Mouse (Mus musculus) forebrain, embryonic 14.5 days (tissue): ENCODE measurements around the gene Clstn3. TPM values are rescaled to one million over a fixed set of nuclear protein-coding genes. Genes with fewer than 3 reads are reported as not detected.
A peak's percentile ranks its signal among the peaks of the same experiment; 100 is the strongest.
"Not testable (repeated sequence)": the region's sequence is repeated elsewhere in the genome, so short reads cannot be mapped to it uniquely, and the experiment has no call there.

Experiments
- ATAC-seq: fragments of 200-750 bp; cut with Nextera tagmentation; 2 replicates; pipeline ENCODE4 v1.8.0; 2017; ENCODE audit warnings: mild to moderate bottlenecking, moderate library complexity
- DNase-seq: peaks from one replicate; pipeline ENCODE4 v3.0.0-alpha.2; 2015; ENCODE audit warnings: low spot score
- H3K27ac ChIP-seq: fragments of 300-500 bp; sonication (generic); 2 replicates; pipeline ENCODE4 v1.5.1; 2014; ENCODE audit warnings: low read depth, mild to moderate bottlenecking, control low read depth, low read length, moderate library complexity
- H3K27me3 ChIP-seq: fragments of 300-500 bp; sonication (generic); replicated peaks from 2 replicates; pipeline ENCODE4 v1.6.1; 2014; ENCODE audit warnings: low read length, control low read depth, mixed read lengths; ENCODE audit not compliant: control insufficient read depth, insufficient read depth
- H3K36me3 ChIP-seq: fragments of 300-500 bp; sonication (generic); 2 replicates; pipeline ENCODE4 v1.6.1; 2014; ENCODE audit warnings: low read length, control low read depth; ENCODE audit not compliant: control insufficient read depth, insufficient read depth
- H3K4me1 ChIP-seq: fragments of 300-500 bp; sonication (generic); 2 replicates; pipeline ENCODE4 v1.6.1; 2014; ENCODE audit warnings: antibody characterized with exemption, low read length, control low read depth; ENCODE audit not compliant: control insufficient read depth, insufficient read depth
- H3K4me2 ChIP-seq: fragments of 300-500 bp; sonication (generic); 2 replicates; pipeline ENCODE4 v1.6.1; 2014; ENCODE audit warnings: mild to moderate bottlenecking, control low read depth, low read length
- H3K4me3 ChIP-seq: fragments of 300-500 bp; sonication (generic); 2 replicates; pipeline ENCODE4 v1.5.1; 2014; ENCODE audit warnings: low read depth, low read length, control low read depth
- H3K9ac ChIP-seq: fragments of 300-500 bp; sonication (generic); 2 replicates; pipeline ENCODE4 v1.6.1; 2014; ENCODE audit warnings: mild to moderate bottlenecking, low read length, control low read depth, moderate library complexity
- H3K9me3 ChIP-seq: fragments of 300-500 bp; sonication (generic); replicated peaks from 2 replicates; pipeline ENCODE4 v1.6.1; 2016; ENCODE audit warnings: low read length, control low read depth, mixed read lengths; ENCODE audit not compliant: control insufficient read depth
- WGBS: fragments of 180-500 bp; shearing (Covaris S2); extraction: QIAGEN DNeasy Blood & Tissue Kit; methylation state at CpG from one replicate; pipeline ENCODE4 v1.1.7; 2014; 5-methylcytosine and 5-hydroxymethylcytosine counted together
- polyA plus RNA-seq: library from polyadenylated mRNA; unstranded; fragments of >200 nt; fragmentation: Nextera tagmentation; extraction: Ambion mirVana; gene quantifications from 2 replicates; pipeline ENCODE4 v1.2.1, GENCODE M21; 2014

The Clstn3 gene
- polyA plus RNA-seq, 1 experiment from 2014 or later, result 34.1 TPM

GRCm38 (mm10) chr6:124484851-124485250 is 20.3 kb upstream of the Clstn3 start:
- H3K9ac ChIP-seq, result no peak overlapping the region
- no peak overlapping the region for H3K4me3 ChIP-seq
- H3K9me3 ChIP-seq, result no peaks in the 10 kb centered on the region
- H3K27ac ChIP-seq, result no peak overlapping the region
- H3K4me2 ChIP-seq, result peak overlapping the region; percentile 34; the same call in 1 of the 2 replicates
- H3K36me3 ChIP-seq, result no peaks in the 10 kb centered on the region
- H3K27me3 ChIP-seq, result no peaks in the 10 kb centered on the region
- 88% methylated on average over 7 of the region's 7 CpGs for WGBS
- ATAC-seq (no peak), DNase-seq (no peak)
- no peaks in the 10 kb centered on the region for H3K4me1 ChIP-seq

- H3K9ac ChIP-seq, H3K4me3 ChIP-seq, ATAC-seq, H3K4me1 ChIP-seq, H3K27me3 ChIP-seq, H3K27ac ChIP-seq, H3K36me3 ChIP-seq, H3K4me2 ChIP-seq, H3K9me3 ChIP-seq, DNase-seq: not testable (repeated sequence)
- WGBS, result 87% methylated on average over 3 of the region's 3 CpGs
Observed at GRCm38 (mm10) chr6:124483831-124484230, 19.2 kb upstream of the Clstn3 start.

GRCm38 (mm10) chr6:124481571-124481970 is 17.0 kb upstream of the Clstn3 start:
- Histone ChIP-seq H3K9me3 (no peaks in the 10 kb centered on the region), H3K4me1 (no peaks in the 10 kb centered on the region), H3K4me3 (no peak overlapping the region), H3K27ac (no peak overlapping the region), H3K27me3 (no peaks in the 10 kb centered on the region), H3K9ac (no peak overlapping the region), H3K36me3 (no peaks in the 10 kb centered on the region), H3K4me2 (no peak overlapping the region)
- peak; percentile 61 for DNase-seq
- ATAC-seq, result peak; percentile 27; the same call in 1 of the 2 replicates
- 29% methylated on average over 6 of the region's 6 CpGs for WGBS

GRCm38 (mm10) chr6:124480295-124480694 is 15.7 kb upstream of the Clstn3 start:
- ATAC-seq (no peak), DNase-seq (peak; percentile 73)

GRCm38 (mm10) chr6:124479573-124479930 is 15.0 kb upstream of the Clstn3 start:
- WGBS, result 89% methylated on average over 3 of the region's 3 CpGs
- Histone ChIP-seq H3K36me3 (no peaks in the 10 kb centered on the region), H3K4me2 (no peak overlapping the region), H3K27me3 (no peaks in the 10 kb centered on the region), H3K9ac (no peak overlapping the region), H3K27ac (no peak overlapping the region), H3K4me3 (no peak overlapping the region), H3K4me1 (no peaks in the 10 kb centered on the region), H3K9me3 (no peaks in the 10 kb centered on the region)
- ATAC-seq (no peak), DNase-seq (no peak)

More at GRCm38 (mm10) chr6:124480295-124480694, 15.7 kb upstream of the Clstn3 start:
- Histone ChIP-seq H3K36me3 (no peaks in the 10 kb centered on the region), H3K4me3 (no peak overlapping the region), H3K27me3 (no peaks in the 10 kb centered on the region), H3K9me3 (no peaks in the 10 kb centered on the region), H3K4me2 (no peak overlapping the region), H3K4me1 (no peaks in the 10 kb centered on the region), H3K27ac (no peak overlapping the region), H3K9ac (no peak overlapping the region)
- WGBS, result 60% methylated on average over 4 of the region's 4 CpGs

GRCm38 (mm10) chr6:124478874-124479572 is 14.4 kb upstream of the Clstn3 start:
- no peaks in the 10 kb centered on the region for H3K9me3 ChIP-seq
- no peak overlapping the region for H3K9ac ChIP-seq
- no peak overlapping the region for H3K4me3 ChIP-seq
- DNase-seq, result no peak
- no peaks in the 10 kb centered on the region for H3K4me1 ChIP-seq
- no peak overlapping the region for H3K4me2 ChIP-seq
- 93% methylated on average over 3 of the region's 3 CpGs for WGBS
- H3K27me3 ChIP-seq, result no peaks in the 10 kb centered on the region
- no peak for ATAC-seq
- no peaks in the 10 kb centered on the region for H3K36me3 ChIP-seq
- no peak overlapping the region for H3K27ac ChIP-seq

GRCm38 (mm10) chr6:124477922-124478651 is 13.5 kb upstream of the Clstn3 start:
- ATAC-seq, result no peak
- no peak for DNase-seq
- Histone ChIP-seq H3K4me3 (no peak overlapping the region), H3K36me3 (no peaks in the 10 kb centered on the region), H3K9ac (no peak overlapping the region), H3K4me2 (no peak overlapping the region), H3K4me1 (no peaks in the 10 kb centered on the region), H3K27ac (no peak overlapping the region), H3K9me3 (no peaks in the 10 kb centered on the region), H3K27me3 (no peaks in the 10 kb centered on the region)
- 84% methylated on average over 17 of the region's 17 CpGs for WGBS

GRCm38 (mm10) chr6:124477221-124477655 is 12.6 kb upstream of the Clstn3 start:
- H3K9ac ChIP-seq, result no peak overlapping the region
- no peak overlapping the region for H3K4me3 ChIP-seq
- no peaks in the 10 kb centered on the region for H3K4me1 ChIP-seq
- no peak overlapping the region for H3K4me2 ChIP-seq
- H3K9me3 ChIP-seq, result no peaks in the 10 kb centered on the region
- H3K27me3 ChIP-seq, result no peaks in the 10 kb centered on the region
- 71% methylated on average over 5 of the region's 5 CpGs for WGBS
- ATAC-seq, result no peak
- no peak overlapping the region for H3K27ac ChIP-seq
- no peak for DNase-seq
- no peaks in the 10 kb centered on the region for H3K36me3 ChIP-seq

GRCm38 (mm10) chr6:124476796-124477195 is 12.2 kb upstream of the Clstn3 start:
- ATAC-seq, result no peak

More at GRCm38 (mm10) chr6:124476796-124477195, 12.2 kb upstream of the Clstn3 start:
- no peak overlapping the region; the same call in 1 of the 2 replicates for H3K9ac ChIP-seq
- WGBS, result 88% methylated on average over 11 of the region's 11 CpGs
- H3K4me2 ChIP-seq, result no peak overlapping the region
- H3K27ac ChIP-seq, result no peak overlapping the region
- no peak overlapping the region for H3K4me3 ChIP-seq
- no peaks in the 10 kb centered on the region for H3K36me3 ChIP-seq
- H3K9me3 ChIP-seq, result no peaks in the 10 kb centered on the region
- H3K27me3 ChIP-seq, result no peaks in the 10 kb centered on the region
- DNase-seq, result no peak
- no peaks in the 10 kb centered on the region for H3K4me1 ChIP-seq
